Mouse (Mus musculus): ENCODE measurements around the gene Ltb.

GRCm38 (mm10) chr17:35226561-35227046 lies 32.4 kb downstream of the Ltb start:
- no peak for TF ChIP-seq POLR2A (IDR thresholded peaks at IDR 0.05; ENCODE audit: low read depth, low read length)
- no peak for TF ChIP-seq CTCF (IDR thresholded peaks at IDR 0.05; ENCODE audit: extremely low read depth, insufficient read depth, insufficient read length, insufficient replicate concordance)

All from spleen, adult 2 months (tissue).